In genomic region chr3:21813401-21813800, GRCm38 (mm10) we compare ENCODE assay signal across 22 mouse cellular contexts.
DNase-seq lines count a peak whose midpoint lies in the region; ATAC-seq and TF ChIP-seq lines count a peak whose summit lies in the region.
"Had no signal": no experiment of that assay in that cellular context is flagged by ENCODE, and none has a peak within 500 bp of the region (broad histone marks: within the 10 kb centered on the region; RNA-seq: fewer than 3 reads in every experiment).

No protein-coding gene starts in this region.

- no peak overlapping the region for H3K9ac ChIP-seq in lung, embryonic 14.5 days
- H3K9ac ChIP-seq: embryonic facial prominence, embryonic 13.5 days; forebrain, embryonic 13.5 days; forebrain, postnatal 0 days; heart, embryonic 15.5 days; hindbrain, embryonic 13.5 days had no signal

- no peak overlapping the region for H3K27ac ChIP-seq in lung, embryonic 14.5 days (ENCODE audit: low read depth)
- H3K27ac ChIP-seq: embryonic facial prominence, embryonic 13.5 days; forebrain, embryonic 13.5 days; heart, adult 2 months; heart, embryonic 15.5 days; hindbrain, embryonic 13.5 days; hindbrain, postnatal 0 days had no signal

- H3K4me1 ChIP-seq in lung, embryonic 14.5 days (ENCODE audit: insufficient read depth) = no peaks in the 10 kb centered on the region

- H3K4me2 ChIP-seq in lung, embryonic 14.5 days = no peak overlapping the region
- H3K4me2 ChIP-seq: embryonic facial prominence, embryonic 13.5 days; forebrain, embryonic 13.5 days; heart, embryonic 11.5 days; heart, embryonic 15.5 days; hindbrain, embryonic 13.5 days had no signal

- no peak for TF ChIP-seq CTCF in lung, embryonic 14.5 days (IDR thresholded peaks at IDR 0.05; ENCODE audit: low read depth)

- no peak for ATAC-seq in lung, embryonic 14.5 days (ENCODE audit: insufficient read depth)
- ATAC-seq: forebrain, embryonic 13.5 days; forebrain, postnatal 0 days; hindbrain, postnatal 0 days had no signal

- WGBS in lung, embryonic 14.5 days = 23% methylated on average over 1 of the region's 1 CpGs

- no peak overlapping the region for H3K4me3 ChIP-seq in lung, embryonic 14.5 days (ENCODE audit: low read depth, low read length)
- H3K4me3 ChIP-seq: embryonic facial prominence, embryonic 13.5 days; forebrain, embryonic 13.5 days; heart, adult 2 months; heart, embryonic 15.5 days; hindbrain, embryonic 13.5 days had no signal

- H3K27me3 ChIP-seq in lung, embryonic 14.5 days (ENCODE audit: insufficient read depth, low read length) = no peaks in the 10 kb centered on the region
- H3K27me3 ChIP-seq: embryonic facial prominence, embryonic 13.5 days; forebrain, embryonic 13.5 days; heart, embryonic 15.5 days; hindbrain, embryonic 13.5 days had no signal

- peak; percentile 50 for DNase-seq in lung, embryonic 14.5 days
- DNase-seq in lung, postnatal 14 days = no peak
- peak; percentile 11 for DNase-seq in CD4-positive helper T cell, adult 2 months (ENCODE audit: low read depth, low spot score)
- peak; percentile 46 for DNase-seq in NIH3T3 (ENCODE audit: low read depth)
- DNase-seq in induced T-regulatory cell, adult 2 months (ENCODE audit: low read depth) = peak; percentile 6
- DNase-seq in kidney, postnatal 10 days = no peak
- DNase-seq in frontal cortex, postnatal 36 days (ENCODE audit: low spot score in 2 of 2) = no peak
- DNase-seq: adrenal gland, postnatal 25 days; cerebellum, adult 18-20 months; cerebellum, adult 9-11 months; cerebellum, postnatal 36 days; forebrain, postnatal 0 days; gastrocnemius, postnatal 10 days; heart, adult 2 months; heart, postnatal 14 days had no signal

- H3K36me3 ChIP-seq in lung, embryonic 14.5 days (ENCODE audit: insufficient read depth) = no peaks in the 10 kb centered on the region
- H3K36me3 ChIP-seq: embryonic facial prominence, embryonic 13.5 days; G1E; heart, embryonic 15.5 days; hindbrain, embryonic 13.5 days had no signal

- H3K9me3 ChIP-seq in lung, embryonic 14.5 days (ENCODE audit: low read depth, low read length) = no peaks in the 10 kb centered on the region
- H3K9me3 ChIP-seq: embryonic facial prominence, embryonic 13.5 days; forebrain, embryonic 13.5 days; G1E; heart, embryonic 15.5 days; hindbrain, embryonic 13.5 days had no signal

Comparison
In these comparisons a context has a peak if more than half of its experiments do, and no peak if none do; other contexts are left out.
1. DNase-seq: peak in lung, embryonic 14.5 days (single experiment), CD4-positive helper T cell, adult 2 months (single experiment), NIH3T3 (single experiment) and induced T-regulatory cell, adult 2 months (single experiment); none in lung, postnatal 14 days (single experiment), kidney, postnatal 10 days (single experiment) and frontal cortex, postnatal 36 days (0 of 2).